Mouse (Mus musculus): ENCODE results near the gene Whamm. TPM values are rescaled to one million over a fixed set of nuclear protein-coding genes. Genes with fewer than 3 reads are reported as not detected.

Gene Whamm
- polyA plus RNA-seq (2017; shearing (Covaris generic)), result 1.6 TPM

GRCm38 (mm10) chr7:81571108-81571940 lies at the start of gene Whamm:
Gene Whamm, plus strand, starts transcription at chr7:81571266.

GRCm38 (mm10) chr7:81566892-81567291 lies 4.2 kb upstream of the Whamm start, which contains the start of gene Fsd2:
Gene Fsd2, minus strand, starts transcription at chr7:81566944.

Other genes starting within 250 kb of the Whamm start
- 682 TPM for gene Rps17, start 226.0 kb upstream of the Whamm start, polyA plus RNA-seq (2017; shearing (Covaris generic))
- gene Cpeb1, start 115.8 kb upstream of the Whamm start, polyA plus RNA-seq (2017; shearing (Covaris generic)), result not detected
- gene Ap3b2, start 77.3 kb upstream of the Whamm start, polyA plus RNA-seq (2017; shearing (Covaris generic)), result not detected
- not detected for gene BC048679, start 73.0 kb upstream of the Whamm start, polyA plus RNA-seq (2017; shearing (Covaris generic))
- 7.4 TPM for gene Fsd2, start 4.3 kb upstream of the Whamm start, polyA plus RNA-seq (2017; shearing (Covaris generic))
- gene Homer2, start 136.3 kb downstream of the Whamm start, polyA plus RNA-seq (2017; shearing (Covaris generic)), result not detected
- 164 TPM for gene Ramac, start 191.7 kb downstream of the Whamm start, polyA plus RNA-seq (2017; shearing (Covaris generic))
- 67.2 TPM for gene 3110040N11Rik, start 218.2 kb downstream of the Whamm start, polyA plus RNA-seq (2017; shearing (Covaris generic))